Mouse (Mus musculus) myocyte (in vitro differentiated cells): Measurements from ENCODE around the gene Zar1l. TPM values are rescaled to one million over a fixed set of nuclear protein-coding genes. Genes with fewer than 3 reads are reported as not detected.

Experiments used
- H3K27me3 ChIP-seq: one replicate; pipeline ENCODE4 v1.6.1; 2011; ENCODE audit not compliant: control insufficient read depth, insufficient read depth, insufficient read length
- H3K36me3 ChIP-seq: one replicate; pipeline ENCODE4 v1.6.1; 2011; ENCODE audit not compliant: control insufficient read depth, insufficient read depth
- H3K4me2 ChIP-seq: one replicate; pipeline ENCODE4 v1.6.1; 2011; ENCODE audit warnings: low read depth, control low read depth
- H3K4me3 ChIP-seq: one replicate; pipeline ENCODE4 v1.5.1; 2011; ENCODE audit warnings: mild to moderate bottlenecking, control low read depth, moderate library complexity
- H3K79me2 ChIP-seq: one replicate; pipeline ENCODE4 v1.6.1; 2011; ENCODE audit not compliant: control insufficient read depth, insufficient read depth
- H3ac ChIP-seq: one replicate; pipeline ENCODE4 v1.6.1; 2011; ENCODE audit not compliant: control insufficient read depth, insufficient read length
- CEBPB ChIP-seq: IDR thresholded peaks from 2 replicates; pipeline ENCODE4 v1.6.1; 2011; ENCODE audit warnings: mild to moderate bottlenecking, moderate library complexity; ENCODE audit not compliant: poor library complexity, insufficient read depth, severe bottlenecking
- E2F4 ChIP-seq: IDR thresholded peaks from one replicate; pipeline ENCODE4 v1.6.1; 2011; ENCODE audit warnings: mild to moderate bottlenecking, control low read depth, moderate library complexity; ENCODE audit not compliant: insufficient read depth
- MAX ChIP-seq: IDR thresholded peaks from one replicate; pipeline ENCODE4 v1.6.1; 2011; ENCODE audit warnings: low read depth, mild to moderate bottlenecking, control low read depth
- MYOD1 ChIP-seq, 3 experiments: IDR thresholded peaks; one replicate each; pipeline ENCODE4 v1.6.1; 2011; ENCODE audit warnings: control low read depth in 2 of 3, low read depth in 2 of 3, mild to moderate bottlenecking in 2 of 3, moderate library complexity in 1 of 3; ENCODE audit not compliant: insufficient read length in 2 of 3, control insufficient read depth in 1 of 3
- MYOG ChIP-seq, 3 experiments: IDR thresholded peaks; one replicate each; pipeline ENCODE4 v1.6.1; 2011; ENCODE audit warnings: control low read depth in 2 of 3, low read depth in 2 of 3, mild to moderate bottlenecking in 2 of 3; ENCODE audit not compliant: insufficient read length in 2 of 3, control insufficient read depth in 1 of 3, insufficient read depth in 1 of 3
- POLR2A ChIP-seq: IDR thresholded peaks from one replicate; pipeline ENCODE4 v1.6.1; 2011; ENCODE audit warnings: low read depth, mild to moderate bottlenecking, control low read depth, moderate library complexity; ENCODE audit not compliant: insufficient read length
- POLR2AphosphoS2 ChIP-seq: IDR thresholded peaks from one replicate; pipeline ENCODE4 v1.6.1; 2011; ENCODE audit warnings: low read depth, control low read depth; ENCODE audit not compliant: insufficient read length
- REST ChIP-seq: IDR thresholded peaks from one replicate; pipeline ENCODE4 v1.6.1; 2011; ENCODE audit warnings: mild to moderate bottlenecking, control low read depth, moderate library complexity; ENCODE audit not compliant: insufficient read depth, insufficient read length
- SRF ChIP-seq: IDR thresholded peaks from one replicate; pipeline ENCODE4 v1.6.1; 2011; ENCODE audit warnings: low read depth; ENCODE audit not compliant: control insufficient read depth, insufficient read length
- TCF12 ChIP-seq: IDR thresholded peaks from one replicate; pipeline ENCODE4 v1.6.1; 2011; ENCODE audit warnings: mild to moderate bottlenecking, control low read depth; ENCODE audit not compliant: poor library complexity, insufficient read depth, severe bottlenecking
- TCF3 ChIP-seq: IDR thresholded peaks from one replicate; pipeline ENCODE4 v1.6.1; 2011; ENCODE audit warnings: low read depth, control low read depth; ENCODE audit not compliant: insufficient read length
- USF1 ChIP-seq: IDR thresholded peaks from one replicate; pipeline ENCODE4 v1.6.1; 2011; ENCODE audit warnings: low read depth, mild to moderate bottlenecking, control low read depth, moderate library complexity
- polyA plus RNA-seq: library from polyadenylated mRNA; unstranded; fragments of >200 nt; fragmentation: generic; extraction: Trizol; gene quantifications from one replicate; pipeline ENCODE4 v1.2.1, GENCODE M21; 2012; ENCODE audit warnings: missing spikeins

Gene Zar1l
- polyA plus RNA-seq, 1 experiment = not detected

DNA sequence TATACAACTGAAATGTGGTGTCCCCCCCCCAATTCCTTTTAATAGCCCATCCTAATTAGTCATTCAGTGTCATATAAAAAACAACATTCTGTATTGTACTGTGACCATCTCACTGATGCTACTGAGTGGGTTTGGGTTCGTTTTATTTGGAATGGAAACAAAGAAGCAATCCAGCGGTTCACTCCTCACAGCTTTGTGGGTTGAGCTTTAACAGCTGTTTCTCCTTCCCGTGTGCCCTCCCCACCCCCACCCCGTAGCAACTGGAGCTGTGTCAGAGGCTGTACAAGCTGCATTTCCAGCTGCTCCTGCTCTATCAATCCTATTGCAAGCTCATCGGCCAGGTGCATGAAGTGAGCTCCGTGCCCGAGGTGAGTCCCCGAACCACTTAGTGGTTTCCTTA lies 27.1 kb downstream of the Zar1l start:
- Histone ChIP-seq H3K27me3 (no peaks in the 10 kb centered on the region), H3K36me3 (no peaks in the 10 kb centered on the region), H3K4me2 (peak overlapping the region; percentile 45), H3K4me3 (no peak overlapping the region), H3ac (no peak overlapping the region), H3K79me2 (no peaks in the 10 kb centered on the region)
- TF ChIP-seq CEBPB (no peak), POLR2AphosphoS2 (no peak), SRF (no peak), REST (no peak), MYOG (IDR thresholded peaks at IDR 0.05; ENCODE audit: control insufficient read depth in 1 of 3, insufficient read depth in 1 of 3, insufficient read length in 2 of 3, low read depth in 2 of 3) (peak in 1 of 3 experiments; percentile 44), MYOD1 (IDR thresholded peaks at IDR 0.05; ENCODE audit: control insufficient read depth in 1 of 3, insufficient read length in 2 of 3, low read depth in 2 of 3) (peak in 2 of 3 experiments; percentile 65 to 86), TCF3 (no peak)

GRCm38 (mm10) chr5:150490285-150490684 lies 27.7 kb downstream of the Zar1l start:
- H3K4me2 ChIP-seq = no peak overlapping the region
- H3ac ChIP-seq = no peak overlapping the region
- no peaks in the 10 kb centered on the region for H3K36me3 ChIP-seq
- TF ChIP-seq MYOG (IDR thresholded peaks at IDR 0.05; ENCODE audit: control insufficient read depth in 1 of 3, insufficient read depth in 1 of 3, insufficient read length in 2 of 3, low read depth in 2 of 3) (no peak), POLR2A (no peak)
- no peaks in the 10 kb centered on the region for H3K27me3 ChIP-seq
- no peak overlapping the region for H3K4me3 ChIP-seq
- H3K79me2 ChIP-seq = no peaks in the 10 kb centered on the region

DNA sequence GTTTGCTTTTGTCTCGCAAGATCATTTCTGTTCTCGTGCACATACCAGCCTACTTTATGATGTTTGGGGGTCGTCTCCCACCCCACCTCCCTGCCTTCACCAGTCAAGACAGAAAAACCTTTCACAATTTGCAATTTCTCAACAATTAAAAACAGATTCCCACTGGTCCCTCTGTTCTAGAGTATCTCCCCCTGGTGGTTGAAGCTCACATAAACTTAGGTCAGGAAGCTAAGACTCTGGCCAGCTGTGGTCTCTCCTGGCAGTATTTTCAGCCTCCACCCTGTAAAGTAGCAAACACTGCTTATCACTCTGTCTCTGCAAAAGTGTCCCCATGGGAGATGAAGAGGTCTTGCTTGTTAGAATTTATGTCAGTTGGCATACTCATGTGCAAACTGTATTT lies 32.8 kb downstream of the Zar1l start:
- no peak overlapping the region for H3ac ChIP-seq
- H3K36me3 ChIP-seq = no peaks in the 10 kb centered on the region
- H3K4me3 ChIP-seq = no peak overlapping the region
- TF ChIP-seq SRF (no peak), MYOD1 (IDR thresholded peaks at IDR 0.05; ENCODE audit: control insufficient read depth in 1 of 3, insufficient read length in 2 of 3, low read depth in 2 of 3) (no peak), E2F4 (no peak), REST (no peak), POLR2A (no peak)
- no peaks in the 10 kb centered on the region for H3K79me2 ChIP-seq
- H3K27me3 ChIP-seq = no peaks in the 10 kb centered on the region
- no peak overlapping the region for H3K4me2 ChIP-seq

DNA sequence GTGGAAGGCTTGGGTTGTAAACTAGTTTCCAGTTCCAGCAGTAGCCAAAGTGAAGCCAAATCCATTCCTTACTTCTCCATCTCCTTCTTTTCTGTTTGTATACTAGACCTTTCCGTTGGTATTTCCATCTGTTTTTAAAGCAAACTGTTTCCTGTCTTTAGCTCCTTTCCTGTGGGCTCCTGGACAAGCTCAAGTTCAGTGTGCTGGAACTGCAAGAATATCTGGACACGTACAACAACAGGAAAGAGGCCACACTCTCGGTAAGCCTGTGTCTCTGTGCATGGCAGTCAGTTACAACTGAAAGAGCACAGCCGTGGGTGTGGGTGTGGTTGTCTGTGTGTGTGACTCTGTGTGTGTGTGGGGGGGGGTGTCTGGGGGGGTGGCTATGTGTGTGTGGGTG lies 39.4 kb downstream of the Zar1l start:
- H3K36me3 ChIP-seq = no peaks in the 10 kb centered on the region
- TF ChIP-seq MYOD1 (IDR thresholded peaks at IDR 0.05; ENCODE audit: control insufficient read depth in 1 of 3, insufficient read length in 2 of 3, low read depth in 2 of 3) (no peak), REST (no peak), POLR2AphosphoS2 (no peak)

DNA sequence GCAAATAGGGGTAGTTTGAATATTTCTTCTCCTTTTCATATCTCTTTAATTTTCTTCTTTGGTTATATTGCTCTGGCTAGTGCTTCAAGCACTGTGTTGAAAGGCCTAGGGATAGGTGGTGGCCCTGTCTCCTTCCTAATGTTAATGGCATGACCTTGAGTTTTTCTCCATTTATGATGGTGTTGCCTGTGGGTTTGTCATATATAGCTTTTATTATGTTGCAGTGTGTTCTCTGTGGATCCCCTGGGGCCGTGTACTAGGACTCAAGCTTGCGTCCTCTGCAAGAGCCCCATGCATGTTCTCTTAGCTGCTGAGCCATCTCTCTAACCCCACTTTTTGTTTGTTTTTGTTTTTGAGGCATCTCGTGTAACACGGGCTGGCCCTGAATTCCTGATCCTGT lies 40.6 kb downstream of the Zar1l start:
- H3ac ChIP-seq = no peak overlapping the region

More for the DNA sequence above, 39.4 kb downstream of the Zar1l start:
- Histone ChIP-seq H3K4me3 (no peak overlapping the region), H3K27me3 (no peaks in the 10 kb centered on the region), H3K79me2 (no peaks in the 10 kb centered on the region), H3ac (no peak overlapping the region), H3K4me2 (no peak overlapping the region)

GRCm38 (mm10) chr5:150468431-150468830 lies 49.5 kb downstream of the Zar1l start:
- TF ChIP-seq POLR2AphosphoS2 = no peak
- TF ChIP-seq POLR2A = no peak
- TF ChIP-seq MYOG (IDR thresholded peaks at IDR 0.05; ENCODE audit: control insufficient read depth in 1 of 3, insufficient read depth in 1 of 3, insufficient read length in 2 of 3, low read depth in 2 of 3) = no peak
- no peak for TF ChIP-seq REST
- no peak for TF ChIP-seq TCF12
- TF ChIP-seq SRF = no peak
- TF ChIP-seq CEBPB = no peak
- no peak for TF ChIP-seq E2F4
- no peak for TF ChIP-seq MAX
- no peak for TF ChIP-seq MYOD1 (IDR thresholded peaks at IDR 0.05; ENCODE audit: control insufficient read depth in 1 of 3, insufficient read length in 2 of 3, low read depth in 2 of 3)
- no peak overlapping the region for H3K4me3 ChIP-seq
- no peaks in the 10 kb centered on the region for H3K79me2 ChIP-seq
- no peak overlapping the region for H3K4me2 ChIP-seq
- no peaks in the 10 kb centered on the region for H3K27me3 ChIP-seq
- no peak overlapping the region for H3ac ChIP-seq
- no peaks in the 10 kb centered on the region for H3K36me3 ChIP-seq

More for the DNA sequence above, 40.6 kb downstream of the Zar1l start:
- H3K27me3 ChIP-seq = no peaks in the 10 kb centered on the region
- no peak overlapping the region for H3K4me3 ChIP-seq
- TF ChIP-seq SRF (no peak), E2F4 (no peak), REST (no peak), MYOG (IDR thresholded peaks at IDR 0.05; ENCODE audit: control insufficient read depth in 1 of 3, insufficient read depth in 1 of 3, insufficient read length in 2 of 3, low read depth in 2 of 3) (no peak), MAX (no peak), TCF3 (no peak), TCF12 (no peak), POLR2A (no peak), POLR2AphosphoS2 (no peak), USF1 (no peak), MYOD1 (IDR thresholded peaks at IDR 0.05; ENCODE audit: control insufficient read depth in 1 of 3, insufficient read length in 2 of 3, low read depth in 2 of 3) (no peak), CEBPB (no peak)
- no peaks in the 10 kb centered on the region for H3K36me3 ChIP-seq
- H3K79me2 ChIP-seq = no peaks in the 10 kb centered on the region
- H3K4me2 ChIP-seq = no peak overlapping the region
